Mouse (Mus musculus): Measurements from ENCODE around the gene Gm2696.
A peak's percentile ranks its signal among the peaks of the same experiment; 100 is the strongest.

Gene Gm2696

GRCm38 (mm10) chr10:77846961-77847360 is 32.5 kb downstream of the Gm2696 start:
- DNase-seq (ENCODE audit: low spot score in 2 of 2), result no peak

GRCm38 (mm10) chr10:77847538-77847937 is 33.1 kb downstream of the Gm2696 start:
- DNase-seq (ENCODE audit: low spot score in 2 of 2), result no peak

- no peak for DNase-seq (ENCODE audit: low spot score in 2 of 2)
Observed at GRCm38 (mm10) chr10:77852559-77852958, 38.1 kb downstream of the Gm2696 start, which contains the start of gene Gm10318. Gene Gm10318, plus strand, starts transcription at chr10:77852859.

GRCm38 (mm10) chr10:77861675-77862074 is 47.2 kb downstream of the Gm2696 start, which contains the start of gene Gm3285:
Gene Gm3285, plus strand, starts transcription at chr10:77861975.
- no peak for DNase-seq (ENCODE audit: low spot score in 2 of 2)

- peak; percentile 77 to 78 for DNase-seq (ENCODE audit: low spot score in 2 of 2)
Observed at GRCm38 (mm10) chr10:77864067-77864761, 49.7 kb downstream of the Gm2696 start.

GRCm38 (mm10) chr10:77864762-77865143 is 50.3 kb downstream of the Gm2696 start:
- DNase-seq (ENCODE audit: low spot score in 2 of 2), result no peak

- no peak for DNase-seq (ENCODE audit: low spot score in 2 of 2)
Observed at GRCm38 (mm10) chr10:77867546-77867945, 53.1 kb downstream of the Gm2696 start.

- DNase-seq (ENCODE audit: low spot score in 2 of 2), result no peak
Observed at GRCm38 (mm10) chr10:77869651-77870050, 55.2 kb downstream of the Gm2696 start.

- DNase-seq (ENCODE audit: low spot score in 2 of 2), result no peak
Observed at GRCm38 (mm10) chr10:77878985-77879384, 64.5 kb downstream of the Gm2696 start.

GRCm38 (mm10) chr10:77880305-77880704 is 65.8 kb downstream of the Gm2696 start:
- no peak for DNase-seq (ENCODE audit: low spot score in 2 of 2)

- no peak for DNase-seq (ENCODE audit: low spot score in 2 of 2)
Observed at GRCm38 (mm10) chr10:77882553-77882952, 68.1 kb downstream of the Gm2696 start.

Measured in natural killer cell, adult 2 months (primary cell).